Mouse (Mus musculus) megakaryocyte, embryonic 14.5 days (primary cell): ENCODE results near the gene Emilin2. TPM values are rescaled to one million over a fixed set of nuclear protein-coding genes. Genes with fewer than 3 reads are reported as not detected.
"Not testable (repeated sequence)": the region's sequence is repeated elsewhere in the genome, so short reads cannot be mapped to it uniquely, and the experiment has no call there.

Experiments
- H3K27me3 ChIP-seq: replicated peaks from 2 replicates; pipeline ENCODE3; 2012; ENCODE audit warnings: inconsistent platforms
- H3K36me3 ChIP-seq: replicated peaks from 2 replicates; pipeline ENCODE3; 2012; ENCODE audit warnings: low read length, inconsistent platforms, mixed read lengths
- H3K4me1 ChIP-seq: 2 replicates; pipeline ENCODE4 v1.6.1; 2012; ENCODE audit warnings: inconsistent platforms
- H3K4me3 ChIP-seq: replicated peaks from 2 replicates; pipeline ENCODE3; 2012; ENCODE audit warnings: moderate library complexity, mild to moderate bottlenecking, inconsistent platforms
- H3K9me3 ChIP-seq: 2 replicates; pipeline ENCODE4 v1.6.1; 2012; ENCODE audit warnings: inconsistent platforms
- FLI1 ChIP-seq: IDR thresholded peaks from 2 replicates; pipeline ENCODE4 v1.6.1; 2012; ENCODE audit warnings: low read length, inconsistent platforms, mixed read lengths
- GATA1 ChIP-seq: IDR thresholded peaks from 3 replicates; pipeline ENCODE4 v1.6.1; 2012; ENCODE audit warnings: mixed read lengths, low read length, inconsistent platforms, borderline replicate concordance
- polyA plus RNA-seq: library from polyadenylated mRNA; stranded (reverse); fragments of >175 nt; gene quantifications from 2 replicates; pipeline ENCODE4 v1.2.3, GENCODE M21; 2012; ENCODE audit warnings: low replicate concordance; ENCODE audit not compliant: insufficient read depth

The Emilin2 gene
- polyA plus RNA-seq = 133 and 271 TPM in 2 replicates

GRCm38 (mm10) chr17:71311340-71312171 lies at the start of gene Emilin2:
Gene Emilin2, minus strand, starts transcription at chr17:71311978.
- H3K27me3 ChIP-seq = peaks cover 7% of the 10 kb centered on the region
- peaks cover 61% of the 10 kb centered on the region for H3K4me1 ChIP-seq
- H3K9me3 ChIP-seq = no peaks in the 10 kb centered on the region
- H3K4me3 ChIP-seq = peak within 1 kb of the TSS; percentile 96
- TF ChIP-seq GATA1 (no peak), FLI1 (no peak)
- H3K36me3 ChIP-seq = peaks cover 23% of the 10 kb centered on the region

- TF ChIP-seq FLI1 = no peak
- TF ChIP-seq GATA1 = no peak
- H3K4me1 ChIP-seq = no peaks in the 10 kb centered on the region
- peaks cover 86% of the 10 kb centered on the region for H3K36me3 ChIP-seq
- H3K4me3 ChIP-seq = no peak overlapping the region
- H3K9me3 ChIP-seq = peaks cover 7% of the 10 kb centered on the region; the same call in 1 of the 2 replicates
- H3K27me3 ChIP-seq = no peaks in the 10 kb centered on the region
Observed at GRCm38 (mm10) chr17:71355526-71355925, 43.7 kb upstream of the Emilin2 start.

GRCm38 (mm10) chr17:71354205-71354604 lies 42.4 kb upstream of the Emilin2 start:
- Histone ChIP-seq H3K27me3 (no peaks in the 10 kb centered on the region), H3K4me3 (no peak overlapping the region), H3K36me3 (peaks cover 87% of the 10 kb centered on the region), H3K4me1 (no peaks in the 10 kb centered on the region), H3K9me3 (no peaks in the 10 kb centered on the region)
- TF ChIP-seq GATA1 (no peak), FLI1 (no peak)

GRCm38 (mm10) chr17:71348188-71348587 lies 36.4 kb upstream of the Emilin2 start:
- H3K36me3 ChIP-seq = peaks cover 94% of the 10 kb centered on the region

GRCm38 (mm10) chr17:71342006-71342405 lies 30.2 kb upstream of the Emilin2 start:
- Histone ChIP-seq H3K4me1 (peaks cover 24% of the 10 kb centered on the region), H3K36me3 (peaks cover 34% of the 10 kb centered on the region), H3K9me3 (no peaks in the 10 kb centered on the region), H3K27me3 (no peaks in the 10 kb centered on the region), H3K4me3 (no peak overlapping the region)
- no peak for TF ChIP-seq GATA1

More at GRCm38 (mm10) chr17:71348188-71348587, 36.4 kb upstream of the Emilin2 start:
- Histone ChIP-seq H3K4me3 (no peak overlapping the region), H3K9me3 (no peaks in the 10 kb centered on the region), H3K4me1 (peaks cover 8% of the 10 kb centered on the region; the same call in 1 of the 2 replicates), H3K27me3 (no peaks in the 10 kb centered on the region)
- TF ChIP-seq GATA1 (no peak), FLI1 (no peak)

- TF ChIP-seq FLI1 (no peak), GATA1 (no peak)
- Histone ChIP-seq H3K9me3 (no peaks in the 10 kb centered on the region), H3K4me3 (no peak overlapping the region), H3K36me3 (peaks cover 5% of the 10 kb centered on the region), H3K4me1 (peaks cover 26% of the 10 kb centered on the region), H3K27me3 (no peaks in the 10 kb centered on the region)
Observed at GRCm38 (mm10) chr17:71338627-71339026, 26.8 kb upstream of the Emilin2 start.

GRCm38 (mm10) chr17:71337546-71337945 lies 25.8 kb upstream of the Emilin2 start:
- H3K9me3 ChIP-seq = no peaks in the 10 kb centered on the region
- no peaks in the 10 kb centered on the region for H3K36me3 ChIP-seq
- no peak overlapping the region for H3K4me3 ChIP-seq
- peaks cover 26% of the 10 kb centered on the region for H3K4me1 ChIP-seq
- TF ChIP-seq GATA1 = no peak
- no peak for TF ChIP-seq FLI1
- H3K27me3 ChIP-seq = no peaks in the 10 kb centered on the region

- Histone ChIP-seq H3K4me3 (no peak overlapping the region), H3K36me3 (no peaks in the 10 kb centered on the region), H3K27me3 (peaks cover 4% of the 10 kb centered on the region), H3K4me1 (peaks cover 26% of the 10 kb centered on the region), H3K9me3 (no peaks in the 10 kb centered on the region)
- TF ChIP-seq FLI1 (no peak), GATA1 (no peak)
Observed at GRCm38 (mm10) chr17:71336421-71336820, 24.6 kb upstream of the Emilin2 start.

- peaks cover 12% of the 10 kb centered on the region for H3K4me1 ChIP-seq
- TF ChIP-seq GATA1 (no peak), FLI1 (no peak)
Observed at GRCm38 (mm10) chr17:71332298-71332697, 20.5 kb upstream of the Emilin2 start.

GRCm38 (mm10) chr17:71320731-71321130 lies 9.0 kb upstream of the Emilin2 start:
- H3K4me1 ChIP-seq, H3K36me3 ChIP-seq, H3K27me3 ChIP-seq, H3K9me3 ChIP-seq, H3K4me3 ChIP-seq: not testable (repeated sequence)

More at GRCm38 (mm10) chr17:71332298-71332697, 20.5 kb upstream of the Emilin2 start:
- Histone ChIP-seq H3K9me3 (no peaks in the 10 kb centered on the region), H3K27me3 (peaks cover 4% of the 10 kb centered on the region), H3K36me3 (no peaks in the 10 kb centered on the region), H3K4me3 (no peak overlapping the region)
